Mouse (Mus musculus) intestine, postnatal 0 days (tissue): ENCODE measurements around the gene Cfap58. TPM values are rescaled to one million over a fixed set of nuclear protein-coding genes. Genes with fewer than 3 reads are reported as not detected.

ENCODE experiments used
- ATAC-seq: fragments of 200-750 bp; cut with Nextera tagmentation; 2 replicates; pipeline ENCODE4 v1.8.0; 2017; ENCODE audit warnings: mild to moderate bottlenecking, moderate TSS enrichment, moderate library complexity
- H3K27ac ChIP-seq: fragments of 300-500 bp; sonication (generic); 2 replicates; pipeline ENCODE4 v1.5.1; 2014; ENCODE audit warnings: mild to moderate bottlenecking, low read depth, low read length, moderate library complexity
- H3K27me3 ChIP-seq: fragments of 300-500 bp; sonication (generic); replicated peaks from 2 replicates; pipeline ENCODE4 v1.6.1; 2014; ENCODE audit warnings: low read length, mixed read lengths; ENCODE audit not compliant: control insufficient read depth, insufficient read depth
- H3K36me3 ChIP-seq: fragments of 300-500 bp; sonication (generic); 2 replicates; pipeline ENCODE4 v1.6.1; 2014; ENCODE audit warnings: mild to moderate bottlenecking, moderate library complexity; ENCODE audit not compliant: control insufficient read depth, insufficient read depth
- H3K4me1 ChIP-seq: fragments of 300-500 bp; sonication (generic); replicated peaks from 2 replicates; pipeline ENCODE4 v1.6.1; 2014; ENCODE audit warnings: antibody characterized with exemption, low read length, mixed read lengths; ENCODE audit not compliant: control insufficient read depth, insufficient read depth
- H3K4me2 ChIP-seq: fragments of 300-500 bp; sonication (generic); replicated peaks from 2 replicates; pipeline ENCODE4 v1.6.1; 2014; ENCODE audit warnings: low read depth, mild to moderate bottlenecking, moderate library complexity
- H3K4me3 ChIP-seq: fragments of 300-500 bp; sonication (generic); 2 replicates; pipeline ENCODE4 v1.5.1; 2014; ENCODE audit warnings: low read depth, low read length
- H3K9ac ChIP-seq: fragments of 300-500 bp; sonication (generic); 2 replicates; pipeline ENCODE4 v1.6.1; 2014; ENCODE audit warnings: mild to moderate bottlenecking, low read depth, low read length
- H3K9me3 ChIP-seq: fragments of 300-500 bp; sonication (generic); 2 replicates; pipeline ENCODE4 v1.6.1; 2016; ENCODE audit warnings: mixed run types; ENCODE audit not compliant: control insufficient read depth
- CTCF ChIP-seq: sonication (generic); IDR thresholded peaks from 2 replicates; pipeline ENCODE4 v1.5.1; 2016; ENCODE audit warnings: low read depth, mild to moderate bottlenecking, control low read depth, antibody characterized with exemption, moderate library complexity
- WGBS: fragments of 180-500 bp; shearing (Covaris S2); extraction: QIAGEN DNeasy Blood & Tissue Kit; methylation state at CpG from one replicate; pipeline ENCODE4 v1.1.7; 2014; 5-methylcytosine and 5-hydroxymethylcytosine counted together
- polyA plus RNA-seq: library from polyadenylated mRNA; unstranded; fragments of >200 nt; fragmentation: Nextera tagmentation; extraction: Ambion mirVana; gene quantifications from 2 replicates; pipeline ENCODE4 v1.2.1, GENCODE M21; 2015

The Cfap58 gene
- polyA plus RNA-seq, 1 experiment from 2014 or later: not detected

DNA sequence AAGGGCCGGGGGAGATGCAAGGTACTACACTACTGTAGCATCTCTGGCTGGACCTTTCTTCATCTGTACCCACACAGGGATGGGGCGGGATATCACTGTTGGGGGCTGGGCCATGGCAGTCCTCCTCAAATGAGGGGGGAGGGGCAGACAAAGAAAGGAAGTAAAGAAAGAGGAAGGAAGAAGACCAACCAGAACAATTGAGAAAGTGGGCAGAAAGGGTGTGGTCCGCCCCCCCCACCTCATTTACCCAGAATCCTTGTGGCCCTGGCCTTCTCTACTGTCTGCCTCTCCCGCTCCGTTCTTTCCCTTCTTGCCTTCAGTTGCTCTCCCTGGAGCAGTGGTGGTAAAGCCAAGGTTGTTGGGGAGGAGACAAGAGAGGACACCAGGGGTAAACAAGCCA lies 31.9 kb upstream of the Cfap58 start:
- ATAC-seq: no peak
- H3K4me3 ChIP-seq: no peak overlapping the region
- no peaks in the 10 kb centered on the region for H3K4me1 ChIP-seq
- no peak overlapping the region for H3K4me2 ChIP-seq
- H3K27ac ChIP-seq: no peak overlapping the region
- H3K9me3 ChIP-seq: no peaks in the 10 kb centered on the region
- no peaks in the 10 kb centered on the region for H3K36me3 ChIP-seq
- no peak overlapping the region for H3K9ac ChIP-seq
- H3K27me3 ChIP-seq: no peaks in the 10 kb centered on the region
- TF ChIP-seq CTCF: no peak
- 84% methylated on average over 5 of the region's 5 CpGs for WGBS

DNA sequence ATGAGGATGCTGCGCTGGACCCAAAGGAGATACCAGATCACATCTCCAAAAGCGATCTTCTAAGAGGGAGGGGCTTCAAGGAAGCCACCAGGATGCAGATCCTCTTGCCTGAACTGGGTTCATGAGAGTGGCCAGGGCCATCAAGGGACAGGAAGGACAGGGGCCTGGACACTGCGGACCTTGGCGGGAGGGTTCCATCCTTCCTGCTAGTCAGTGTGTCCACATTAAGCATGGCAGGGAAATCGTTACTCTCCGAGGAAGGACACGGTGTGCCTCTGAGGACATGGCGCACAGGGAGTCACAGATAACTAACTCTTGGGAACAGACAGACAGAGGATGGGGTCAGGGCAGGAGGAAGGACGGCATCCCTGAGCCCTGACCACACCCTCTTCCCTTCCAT lies 29.9 kb upstream of the Cfap58 start:
- H3K4me1 ChIP-seq: no peaks in the 10 kb centered on the region
- no peak overlapping the region for H3K4me3 ChIP-seq
- no peak overlapping the region for H3K9ac ChIP-seq
- no peak for TF ChIP-seq CTCF
- no peaks in the 10 kb centered on the region for H3K27me3 ChIP-seq
- H3K36me3 ChIP-seq: no peaks in the 10 kb centered on the region
- 76% methylated on average over 9 of the region's 9 CpGs for WGBS
- no peak for ATAC-seq
- H3K4me2 ChIP-seq: no peak overlapping the region
- H3K9me3 ChIP-seq: no peaks in the 10 kb centered on the region
- no peak overlapping the region for H3K27ac ChIP-seq

DNA sequence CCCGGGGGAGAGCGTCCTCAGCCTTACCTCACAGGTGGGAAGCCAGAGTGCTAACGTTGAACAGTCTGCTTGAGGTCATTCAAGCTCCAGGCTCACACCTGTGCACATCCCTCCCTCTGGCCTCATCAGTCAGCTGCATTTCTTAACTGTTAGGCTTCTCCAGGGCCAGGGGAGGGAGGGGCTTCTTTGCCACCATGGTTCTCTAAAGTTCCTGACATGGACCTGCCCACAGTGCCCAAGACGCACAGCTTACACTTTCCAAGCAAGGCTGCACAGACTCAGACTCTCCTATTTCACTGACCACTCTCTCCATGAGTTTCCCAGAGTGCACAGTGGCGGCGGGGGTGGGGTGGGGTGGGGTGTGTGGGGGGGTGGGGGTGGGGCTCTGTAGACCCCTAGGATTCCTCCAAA lies 28.5 kb upstream of the Cfap58 start:
- ATAC-seq: no peak
- WGBS: 36% methylated on average over 6 of the region's 6 CpGs
- H3K9ac ChIP-seq: no peak overlapping the region

DNA sequence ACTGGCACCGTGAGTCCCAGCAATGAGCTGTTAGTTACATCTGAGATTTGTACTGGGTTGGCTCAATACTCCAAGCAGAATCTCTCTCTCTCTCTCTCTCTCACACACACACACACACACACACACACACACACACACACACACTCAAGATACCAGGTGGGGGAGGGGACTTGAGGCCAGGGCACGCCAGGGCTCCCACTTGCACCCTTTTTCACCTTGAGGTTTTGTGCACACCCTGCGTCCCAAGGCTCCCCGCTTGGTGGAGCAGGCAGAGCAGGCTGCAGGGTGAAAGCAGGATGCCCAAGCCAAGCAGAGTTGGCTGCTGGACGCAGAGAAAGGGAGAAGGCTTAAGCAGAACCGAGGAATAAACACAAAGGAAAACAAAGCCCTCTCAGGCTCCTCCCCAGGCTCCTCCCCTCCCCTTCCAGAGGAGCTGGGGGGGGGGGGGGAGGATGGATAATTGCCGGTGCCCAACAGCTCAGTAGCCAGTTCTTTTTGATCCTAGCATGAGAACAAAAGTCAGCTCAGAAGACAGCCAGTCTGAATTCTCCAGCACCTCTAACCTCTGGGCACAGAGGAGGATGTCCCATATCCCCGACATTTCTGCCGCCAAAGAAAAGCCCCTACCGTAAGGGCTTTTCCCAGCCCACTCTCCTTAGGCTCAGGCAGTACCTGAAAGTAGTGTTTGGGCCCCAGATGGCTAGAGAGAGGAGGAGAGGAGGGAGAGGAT lies 27.9 kb upstream of the Cfap58 start:
- H3K4me3 ChIP-seq: no peak overlapping the region
- no peak overlapping the region for H3K9ac ChIP-seq
- TF ChIP-seq CTCF: 0 out of 2 replicates have a peak, but pooled peaks have one; percentile 11
- no peaks in the 10 kb centered on the region for H3K36me3 ChIP-seq
- 26% methylated on average over 10 of the region's 10 CpGs for WGBS
- ATAC-seq: no peak
- H3K27ac ChIP-seq: no peak overlapping the region
- no peaks in the 10 kb centered on the region for H3K4me1 ChIP-seq
- peak overlapping the region; percentile 35 for H3K4me2 ChIP-seq
- H3K9me3 ChIP-seq: no peaks in the 10 kb centered on the region
- H3K27me3 ChIP-seq: no peaks in the 10 kb centered on the region

More for the DNA sequence above, 28.5 kb upstream of the Cfap58 start:
- Histone ChIP-seq H3K27ac (no peak overlapping the region), H3K36me3 (no peaks in the 10 kb centered on the region), H3K27me3 (no peaks in the 10 kb centered on the region), H3K4me3 (no peak overlapping the region), H3K9me3 (no peaks in the 10 kb centered on the region), H3K4me2 (no peak overlapping the region), H3K4me1 (no peaks in the 10 kb centered on the region)
- no peak for TF ChIP-seq CTCF

DNA sequence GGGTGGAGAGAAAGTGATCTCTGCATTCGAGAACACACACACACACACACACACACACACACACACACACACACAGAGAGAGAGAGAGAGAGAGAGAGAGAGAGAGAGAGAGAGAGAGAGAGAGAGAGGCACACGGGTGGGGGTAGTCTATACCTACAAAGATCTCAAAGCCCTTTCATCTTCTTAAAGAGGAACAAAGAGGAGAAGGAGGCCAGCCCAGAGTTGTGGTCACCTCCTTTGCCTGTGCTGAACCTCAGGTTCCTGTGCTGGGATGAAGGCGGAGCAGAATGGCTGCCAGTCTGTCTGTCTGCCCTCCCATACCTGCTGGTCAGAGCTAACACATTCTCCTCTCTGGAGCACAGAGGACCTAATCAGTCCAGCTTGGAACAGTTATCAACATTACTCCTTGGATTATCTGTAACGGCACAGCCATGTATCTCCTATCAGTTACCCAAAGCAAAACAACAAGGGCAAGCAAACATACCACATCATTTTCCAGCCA lies 27.3 kb upstream of the Cfap58 start:
- H3K4me2 ChIP-seq: 0 out of 2 replicates have a peak overlapping the region, but pooled peaks have one; percentile 35
- no peak for ATAC-seq
- WGBS: 46% methylated on average over 4 of the region's 4 CpGs

DNA sequence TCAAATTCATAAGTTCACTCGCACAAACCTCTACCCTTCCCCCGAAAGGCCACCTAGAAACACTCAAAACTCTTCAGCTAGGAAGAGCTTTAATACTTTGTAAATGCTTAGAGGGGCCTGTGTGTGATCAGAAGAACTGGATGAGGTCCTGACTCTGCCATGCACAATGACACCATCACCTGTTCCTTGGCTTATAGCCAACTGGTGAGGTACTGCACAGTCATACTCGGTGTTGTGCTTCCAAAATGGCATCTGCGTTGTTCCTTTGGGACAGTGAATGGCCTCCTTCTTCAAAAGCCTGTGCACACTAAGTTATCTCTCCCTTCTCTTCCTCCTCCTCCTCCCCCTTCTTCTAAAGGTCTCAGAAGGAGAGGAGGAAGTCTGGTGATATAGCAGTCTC lies 26.7 kb upstream of the Cfap58 start:
- H3K4me1 ChIP-seq: no peaks in the 10 kb centered on the region
- WGBS: 83% methylated on average over 4 of the region's 4 CpGs
- no peak for TF ChIP-seq CTCF
- H3K36me3 ChIP-seq: no peaks in the 10 kb centered on the region
- H3K9ac ChIP-seq: no peak overlapping the region
- H3K4me3 ChIP-seq: no peak overlapping the region
- no peak overlapping the region for H3K27ac ChIP-seq
- no peak overlapping the region for H3K4me2 ChIP-seq
- no peaks in the 10 kb centered on the region for H3K9me3 ChIP-seq
- ATAC-seq: no peak
- no peaks in the 10 kb centered on the region for H3K27me3 ChIP-seq

More for the DNA sequence above, 27.3 kb upstream of the Cfap58 start:
- Histone ChIP-seq H3K9me3 (no peaks in the 10 kb centered on the region), H3K9ac (no peak overlapping the region), H3K4me1 (no peaks in the 10 kb centered on the region), H3K36me3 (no peaks in the 10 kb centered on the region), H3K27ac (no peak overlapping the region), H3K4me3 (no peak overlapping the region), H3K27me3 (no peaks in the 10 kb centered on the region)
- TF ChIP-seq CTCF: no peak
